Mouse (Mus musculus) T-helper 17 cell (primary cell): ENCODE measurements around the gene Rgn.

Source experiments
- in situ Hi-C, 2 experiments: fragments of 300-600 bp; cut with MboI, MseI; formaldehyde crosslinking; loops; 1 replicate in 1 of 2; 2 replicates in 1 of 2; pipeline ENCODE4 v1.15.1; 2025; ENCODE audit warnings: high pct_unique_total_duplicates in 2 of 2

Gene Rgn

DNA sequence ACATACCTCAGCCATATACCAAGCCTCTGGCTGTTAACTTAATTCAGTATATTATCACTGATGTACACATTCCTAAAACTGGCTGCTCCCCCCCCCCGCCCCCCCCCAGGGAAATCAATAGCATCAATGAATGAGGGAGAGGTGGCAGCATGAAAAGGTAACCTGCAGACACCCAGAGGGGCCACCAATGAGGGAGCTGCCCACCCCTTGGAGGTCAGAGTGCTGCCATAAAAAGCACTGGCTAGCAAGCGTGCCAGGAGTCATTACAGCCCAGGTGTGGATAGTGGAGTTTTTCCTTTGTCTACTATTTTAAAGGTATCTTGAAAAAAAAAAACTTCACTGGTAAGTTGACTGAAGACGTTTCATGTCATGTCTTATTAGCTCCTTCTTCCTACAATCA, at the start of gene Rgn:
Rgn (plus strand) TSS at position 256 of the 400 bp plus-strand sequence.
- in situ Hi-C loops: no loop called here

- in situ Hi-C loops: no loop called here
Measured at GRCm38 (mm10) chrX:20520290-20520939, 29.2 kb upstream of the Rgn start.

- in situ Hi-C loops: no loop called here
Measured at GRCm38 (mm10) chrX:20521578-20521977, 28.0 kb upstream of the Rgn start.

GRCm38 (mm10) chrX:20532621-20533020, 17.0 kb upstream of the Rgn start:
- in situ Hi-C loops: no loop called here

DNA sequence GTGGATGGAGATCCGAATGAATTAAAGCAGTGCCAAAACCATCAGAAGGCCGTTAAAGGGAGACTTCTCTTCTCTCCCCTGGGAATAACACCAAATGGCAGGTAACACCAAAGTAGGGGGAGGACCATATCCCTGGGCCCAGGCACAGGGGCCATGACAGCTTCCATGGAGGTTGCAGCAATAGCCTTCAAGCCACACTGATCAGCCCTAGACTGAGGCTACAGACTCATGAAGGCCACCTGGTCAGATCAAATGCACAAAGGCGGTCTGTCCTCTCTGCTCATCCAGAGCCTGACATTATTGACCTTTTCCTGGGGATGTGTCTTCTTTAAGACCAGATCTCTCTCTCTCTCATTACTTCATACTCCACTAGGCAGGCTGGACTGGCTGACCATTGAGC, 5.7 kb upstream of the Rgn start:
- in situ Hi-C loops: no loop called here

- in situ Hi-C loops: no loop called here
Measured at GRCm38 (mm10) chrX:20547609-20548008, 2.0 kb upstream of the Rgn start.

- in situ Hi-C loops: no loop called here
Measured at GRCm38 (mm10) chrX:20548011-20548879, 1.3 kb upstream of the Rgn start.

GRCm38 (mm10) chrX:20548880-20549440, 627 bp upstream of the Rgn start:
- in situ Hi-C loops: no loop called here

GRCm38 (mm10) chrX:20552199-20552598, 2.6 kb downstream of the Rgn start:
- in situ Hi-C loops: no loop called here

GRCm38 (mm10) chrX:20561846-20562245, 12.3 kb downstream of the Rgn start:
- in situ Hi-C loops: no loop called here

GRCm38 (mm10) chrX:20563941-20564340, 14.4 kb downstream of the Rgn start:
- in situ Hi-C loops: no loop called here

DNA sequence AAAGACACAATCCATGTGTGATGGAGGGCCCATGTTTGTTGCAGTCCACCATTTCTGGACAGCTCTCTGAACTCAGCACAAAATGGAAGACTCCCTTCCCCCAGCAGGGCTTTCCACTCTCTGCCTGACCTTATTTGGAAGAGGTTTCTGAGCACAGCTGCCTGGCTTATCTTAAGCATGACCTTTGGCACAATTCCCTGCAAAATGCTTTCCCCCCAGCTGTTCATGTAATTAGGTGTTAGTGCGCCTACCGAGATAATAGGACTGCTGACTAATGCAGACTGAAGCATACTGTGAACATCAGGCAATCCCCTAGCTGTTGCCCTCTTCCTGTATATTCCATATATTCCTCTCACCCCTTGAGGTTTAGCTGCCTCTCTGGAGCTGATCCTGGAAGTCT, 21.4 kb downstream of the Rgn start:
- in situ Hi-C loops: no loop called here

DNA sequence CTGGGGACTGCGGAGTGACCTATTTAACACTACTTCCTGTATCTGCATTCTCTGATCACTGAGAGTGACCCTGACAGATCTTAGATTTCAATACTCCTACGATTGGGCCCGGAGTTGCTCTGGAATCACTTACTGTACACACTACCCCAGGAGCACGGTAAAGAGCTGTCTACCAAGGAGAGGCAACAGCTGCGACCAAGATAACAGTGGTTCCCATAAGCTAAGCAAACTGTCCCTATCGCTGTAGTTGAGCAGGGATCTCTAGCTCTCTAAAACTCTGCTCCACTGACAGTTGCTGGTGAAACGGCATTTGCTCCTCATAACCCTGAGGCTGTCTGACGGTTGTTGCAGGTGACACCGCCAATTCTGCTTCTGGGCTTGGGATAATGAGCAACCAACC, 23.1 kb downstream of the Rgn start:
- in situ Hi-C loops: no loop called here

GRCm38 (mm10) chrX:20573927-20574326, 24.3 kb downstream of the Rgn start:
- in situ Hi-C loops: no loop called here

DNA sequence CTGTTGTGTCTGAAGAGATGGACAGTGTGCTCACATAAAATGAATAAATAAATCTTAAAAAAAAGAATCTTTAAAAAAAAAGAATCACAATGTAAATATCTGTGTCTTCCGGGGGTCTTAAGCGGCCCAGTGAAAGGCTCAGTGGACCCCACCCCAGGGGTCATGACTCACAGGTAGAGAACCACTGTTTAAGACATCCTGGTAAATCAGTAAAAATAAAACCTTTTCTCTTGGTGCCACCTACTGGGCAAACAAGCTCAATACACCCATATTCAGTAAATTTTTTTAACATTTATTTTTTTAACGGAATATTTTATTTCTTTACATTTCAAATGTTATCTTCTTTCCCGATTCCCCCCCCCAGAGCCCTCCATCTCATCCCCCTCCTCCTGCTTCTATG, 38.4 kb downstream of the Rgn start:
- in situ Hi-C loops: no loop called here

DNA sequence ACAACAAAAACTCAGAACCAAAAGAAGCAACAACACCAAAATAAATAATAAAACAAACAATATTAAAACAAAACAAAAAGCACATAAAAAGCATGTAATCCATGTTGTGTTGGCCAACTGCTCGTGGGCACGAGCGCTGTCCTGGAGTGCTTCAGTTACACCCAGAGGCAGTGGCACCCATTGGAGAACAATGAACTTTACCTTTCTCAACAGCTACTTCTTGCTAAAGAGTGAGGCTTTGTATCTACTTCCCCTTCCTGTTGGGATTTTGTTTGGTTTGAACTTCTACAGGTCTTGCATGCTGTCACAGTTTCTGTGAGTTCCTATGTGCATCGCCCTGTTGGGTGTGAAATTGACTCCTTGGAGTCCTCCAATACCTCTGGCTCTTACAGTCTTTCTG, 58.9 kb downstream of the Rgn start:
- in situ Hi-C loops: no loop called here
